Mouse (Mus musculus): Measurements from ENCODE around the gene Slc9a5. TPM values are rescaled to one million over a fixed set of nuclear protein-coding genes. Genes with fewer than 3 reads are reported as not detected.

The Slc9a5 gene
- total and polyA plus RNA-seq, 3 experiments, result 0.36 to 1.7 (median 0.37) TPM

DNA sequence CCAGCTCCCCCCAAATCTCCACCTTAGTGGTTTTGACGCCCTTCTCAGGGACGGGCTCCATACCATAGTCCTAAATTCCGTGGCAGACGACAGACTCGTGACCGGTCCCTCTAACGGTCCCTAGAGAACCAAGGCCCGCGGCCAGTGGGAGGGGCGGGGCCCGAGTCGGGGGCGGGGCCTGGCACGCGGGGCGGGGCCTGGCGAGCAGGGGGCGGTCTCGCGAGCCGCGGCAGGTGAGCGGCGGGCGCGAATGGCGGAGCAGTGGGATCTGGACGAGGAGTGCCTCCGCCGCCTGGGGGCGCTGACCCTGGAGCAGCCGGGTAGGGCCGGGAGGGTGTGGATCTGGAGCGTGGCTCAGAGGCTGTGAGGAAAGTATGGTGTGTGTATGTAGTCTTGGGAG lies 64.7 kb downstream of the Slc9a5 start, which contains the start of the genes Kctd19 and Lrrc36:
Gene Kctd19, minus strand, starts transcription at position 112 of the 400 bp plus-strand sequence.
Gene Lrrc36, plus strand, starts transcription at position 181 of the 400 bp plus-strand sequence.
- peaks cover 2% of the 10 kb centered on the region; the same call in 1 of the 2 replicates for H3K27me3 ChIP-seq (ENCODE audit: control insufficient read depth, insufficient read depth, low read length)
- peak within 1 kb of the TSS; percentile 36 for H3K4me3 ChIP-seq
- no peaks in the 10 kb centered on the region for H3K79me2 ChIP-seq (replicated peaks; ENCODE audit: control insufficient read depth, insufficient read depth, low read length)
- intact Hi-C loops (cut with DNase I), result loop anchor here (2.0 to 5.0 kb wide), 3 partner anchors 39 to 139 kb away; no protein-coding TSS in a partner anchor
- peak within 1 kb of the TSS; percentile 33 for H3K9ac ChIP-seq (ENCODE audit: low read depth, low read length)
- WGBS, result 3% methylated on average over 33 of the region's 34 CpGs
- peaks cover 3% of the 10 kb centered on the region for H3K4me1 ChIP-seq (ENCODE audit: control insufficient read depth, insufficient read depth, low read length)
- H3K27ac ChIP-seq, result peak within 1 kb of the TSS; percentile 40; the same call in 1 of the 2 replicates
- H3K36me3 ChIP-seq (ENCODE audit: control insufficient read depth, insufficient read depth, low read length), result no peaks in the 10 kb centered on the region
- TF ChIP-seq CTCF (IDR thresholded peaks at IDR 0.05) (peak; percentile 77), POLR2A (IDR thresholded peaks at IDR 0.05; ENCODE audit: insufficient read depth, low read depth, low read length) (no peak)
- peak; percentile 66 to 76 for DNase-seq

DNA sequence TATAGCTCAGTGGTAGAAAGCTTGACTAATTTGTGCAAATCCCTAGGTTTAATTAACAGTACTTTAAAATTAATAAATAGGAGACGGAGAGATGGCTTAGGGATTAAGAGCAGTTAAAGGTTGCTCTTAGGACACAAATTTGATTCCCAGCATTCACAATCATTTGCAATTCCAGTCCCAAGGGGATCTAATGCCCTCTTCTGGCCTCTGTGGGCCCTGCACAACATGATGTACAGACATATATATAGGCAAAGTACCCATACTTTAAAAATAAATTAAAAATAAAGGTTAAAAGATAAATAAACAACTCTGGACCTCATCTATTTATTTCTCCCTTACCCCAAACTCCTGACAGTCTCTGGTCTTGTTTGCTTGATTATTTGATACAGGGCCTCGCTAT lies 70.3 kb downstream of the Slc9a5 start:
- H3K4me1 ChIP-seq (ENCODE audit: control insufficient read depth, insufficient read depth, low read length), result no peaks in the 10 kb centered on the region
- 96% methylated on average over 2 of the region's 2 CpGs for WGBS
- no peak overlapping the region for H3K4me3 ChIP-seq
- intact Hi-C loops (cut with DNase I), result no loop called here
- no peak overlapping the region for H3K9ac ChIP-seq (ENCODE audit: low read depth, low read length)
- TF ChIP-seq POLR2A (IDR thresholded peaks at IDR 0.05; ENCODE audit: insufficient read depth, low read depth, low read length) (no peak), CTCF (IDR thresholded peaks at IDR 0.05) (peak; percentile 48)
- no peak for DNase-seq
- H3K36me3 ChIP-seq (ENCODE audit: control insufficient read depth, insufficient read depth, low read length), result no peaks in the 10 kb centered on the region
- no peak overlapping the region for H3K27ac ChIP-seq
- H3K79me2 ChIP-seq (replicated peaks; ENCODE audit: control insufficient read depth, insufficient read depth, low read length), result no peaks in the 10 kb centered on the region
- H3K27me3 ChIP-seq (ENCODE audit: control insufficient read depth, insufficient read depth, low read length), result no peaks in the 10 kb centered on the region

Small RNAs within 50 kb of the gene (microRNA-seq; reads per million reads assigned to microRNA genes)
- gene Gm27320, result 0 reads per million in 2 experiments
- 2,286 to 2,907 reads per million in 2 experiments for gene Mir328

Other genes with a start within 250 kb of the Slc9a5 start
- not detected for gene Ces4a, start 217.0 kb upstream of the Slc9a5 start, total RNA-seq (2021)
- not detected in 2 replicates for gene Ces4a, start 217.0 kb upstream of the Slc9a5 start, polyA plus RNA-seq (2012; rRNA removed)
- gene Cbfb, start 178.2 kb upstream of the Slc9a5 start, total RNA-seq (2021), result 10 to 100 TPM; 23.1 to 23.8 TPM
- 6.4 and 11.0 TPM in 2 replicates for gene Cbfb, start 178.2 kb upstream of the Slc9a5 start, polyA plus RNA-seq (2012; rRNA removed)
- gene D230025D16Rik, start 123.7 kb upstream of the Slc9a5 start, total RNA-seq (2021), result 10 to 100 TPM; 19.2 to 20.3 TPM
- 16.5 and 23.7 TPM in 2 replicates for gene D230025D16Rik, start 123.7 kb upstream of the Slc9a5 start, polyA plus RNA-seq (2012; rRNA removed)
- 1 to 10 TPM; 3.5 to 5.2 TPM for gene B3gnt9, start 93.7 kb upstream of the Slc9a5 start, total RNA-seq (2021)
- gene B3gnt9, start 93.7 kb upstream of the Slc9a5 start, polyA plus RNA-seq (2012; rRNA removed), result 7.1 and 8.5 TPM in 2 replicates
- gene Tradd, start 84.2 kb upstream of the Slc9a5 start, total RNA-seq (2021), result 1 to 10 TPM; 3.9 to 4.9 TPM
- gene Tradd, start 84.2 kb upstream of the Slc9a5 start, polyA plus RNA-seq (2012; rRNA removed), result 4.3 and 4.6 TPM in 2 replicates
- 1 to 10 TPM; 1.8 to 2.5 TPM for gene Fbxl8, start 84.2 kb upstream of the Slc9a5 start, total RNA-seq (2021)
- 3.6 and 4.1 TPM in 2 replicates for gene Fbxl8, start 84.2 kb upstream of the Slc9a5 start, polyA plus RNA-seq (2012; rRNA removed)
- 1 to 10 TPM; 2.7 to 3.9 TPM for gene Hsf4, start 79.0 kb upstream of the Slc9a5 start, total RNA-seq (2021)
- gene Hsf4, start 79.0 kb upstream of the Slc9a5 start, polyA plus RNA-seq (2012; rRNA removed), result 4.3 and 5.4 TPM in 2 replicates
- 10 to 100 TPM; 19.7 to 23.0 TPM for gene Nol3, start 72.7 kb upstream of the Slc9a5 start, total RNA-seq (2021)
- 17.3 and 19.1 TPM in 2 replicates for gene Nol3, start 72.7 kb upstream of the Slc9a5 start, polyA plus RNA-seq (2012; rRNA removed)
- 1 to 10 TPM; 1.1 to 1.2 TPM for gene 4931428F04Rik, start 59.0 kb upstream of the Slc9a5 start, total RNA-seq (2021)
- gene 4931428F04Rik, start 59.0 kb upstream of the Slc9a5 start, polyA plus RNA-seq (2012; rRNA removed), result 2.1 and 3.5 TPM in 2 replicates
- gene Exoc3l, start 52.7 kb upstream of the Slc9a5 start, total RNA-seq (2021), result 1 to 10 TPM; 3.9 to 4.7 TPM
- gene Exoc3l, start 52.7 kb upstream of the Slc9a5 start, polyA plus RNA-seq (2012; rRNA removed), result 10.5 and 11.8 TPM in 2 replicates
- gene E2f4, start 51.2 kb upstream of the Slc9a5 start, total RNA-seq (2021), result 10 to 100 TPM; 21.1 to 21.5 TPM
- 61.8 and 62.8 TPM in 2 replicates for gene E2f4, start 51.2 kb upstream of the Slc9a5 start, polyA plus RNA-seq (2012; rRNA removed)
- gene Elmo3, start 43.2 kb upstream of the Slc9a5 start, total RNA-seq (2021), result under 1 TPM; 0.70 to 0.73 TPM
- gene Elmo3, start 43.2 kb upstream of the Slc9a5 start, polyA plus RNA-seq (2012; rRNA removed), result 2.8 and 3.5 TPM in 2 replicates
- 1 to 10 TPM in 1 of 2 experiments, under 1 TPM in 1; 0.93 to 1.1 TPM for gene Lrrc29, start 22.6 kb upstream of the Slc9a5 start, total RNA-seq (2021)
- gene Lrrc29, start 22.6 kb upstream of the Slc9a5 start, polyA plus RNA-seq (2012; rRNA removed), result 1.6 and 2.2 TPM in 2 replicates
- 10 to 100 TPM; 24.1 to 26.6 TPM for gene Tmem208, start 22.5 kb upstream of the Slc9a5 start, total RNA-seq (2021)
- gene Tmem208, start 22.5 kb upstream of the Slc9a5 start, polyA plus RNA-seq (2012; rRNA removed), result 43.6 and 51.9 TPM in 2 replicates
- gene Fhod1, start 890 bp upstream of the Slc9a5 start, total RNA-seq (2021), result 1 to 10 TPM; 4.4 to 6.9 TPM
- 14.2 and 17.3 TPM in 2 replicates for gene Fhod1, start 890 bp upstream of the Slc9a5 start, polyA plus RNA-seq (2012; rRNA removed)
- under 1 TPM in 1 of 2 experiments, not detected in 1; 0.10 TPM for gene Plekhg4, start 24.4 kb downstream of the Slc9a5 start, total RNA-seq (2021)
- gene Plekhg4, start 24.4 kb downstream of the Slc9a5 start, polyA plus RNA-seq (2012; rRNA removed), result 0.20 and 0.29 TPM in 2 replicates
- under 1 TPM; 0.13 to 0.25 TPM for gene Kctd19, start 64.7 kb downstream of the Slc9a5 start, total RNA-seq (2021)
- gene Kctd19, start 64.7 kb downstream of the Slc9a5 start, polyA plus RNA-seq (2012; rRNA removed), result 0.08 and 0.15 TPM in 2 replicates
- under 1 TPM; 0.45 to 0.47 TPM for gene Lrrc36, start 64.7 kb downstream of the Slc9a5 start, total RNA-seq (2021)
- gene Lrrc36, start 64.7 kb downstream of the Slc9a5 start, polyA plus RNA-seq (2012; rRNA removed), result 0.67 and 0.94 TPM in 2 replicates
- 10 to 100 TPM; 35.0 to 48.8 TPM for gene Tppp3, start 122.7 kb downstream of the Slc9a5 start, total RNA-seq (2021)
- 73.7 and 89.2 TPM in 2 replicates for gene Tppp3, start 122.7 kb downstream of the Slc9a5 start, polyA plus RNA-seq (2012; rRNA removed)
- 10 to 100 TPM; 13.0 to 13.3 TPM for gene Zdhhc1, start 148.1 kb downstream of the Slc9a5 start, total RNA-seq (2021)
- 37.5 and 40.5 TPM in 2 replicates for gene Zdhhc1, start 148.1 kb downstream of the Slc9a5 start, polyA plus RNA-seq (2012; rRNA removed)
- under 1 TPM in 1 of 2 experiments, not detected in 1; 0.23 TPM for gene Hsd11b2, start 169.9 kb downstream of the Slc9a5 start, total RNA-seq (2021)
- 0.08 and 0.32 TPM in 2 replicates for gene Hsd11b2, start 169.9 kb downstream of the Slc9a5 start, polyA plus RNA-seq (2012; rRNA removed)
- gene Atp6v0d1, start 217.2 kb downstream of the Slc9a5 start, total RNA-seq (2021), result 10 to 100 TPM; 46.4 to 48.9 TPM
- 61.7 and 69.0 TPM in 2 replicates for gene Atp6v0d1, start 217.2 kb downstream of the Slc9a5 start, polyA plus RNA-seq (2012; rRNA removed)

Data from heart, adult 2 months (tissue).